Mouse (Mus musculus): ENCODE results near the gene Mesp1. TPM values are rescaled to one million over a fixed set of nuclear protein-coding genes. Genes with fewer than 3 reads are reported as not detected.

The Mesp1 gene
- not detected for polyA plus RNA-seq (2014; fragmentation: Illumina TruSeq; extraction: RNeasy Lipid Tissue Mini Kit (QIAGEN cat#74804); ENCODE audit: low read depth, low replicate concordance)

GRCm38 (mm10) chr7:79793688-79794087, at the start of gene Mesp1:
TSS of gene Mesp1 (minus strand) at chr7:79793788.

GRCm38 (mm10) chr7:79810611-79811506, 17.3 kb upstream of the Mesp1 start, which contains the start of gene Mesp2:
TSS of gene Mesp2 (plus strand) at chr7:79810727.

GRCm38 (mm10) chr7:79742659-79743536, 50.7 kb downstream of the Mesp1 start, which contains the start of the genes Pex11a and Wdr93:
TSS of gene Pex11a (minus strand) at chr7:79743131.
TSS of gene Wdr93 (plus strand) at chr7:79743163.

Other genes with a start within 250 kb of the Mesp1 start
- gene Rhcg, start 176.1 kb downstream of the Mesp1 start, polyA plus RNA-seq (2014; fragmentation: Illumina TruSeq; extraction: RNeasy Lipid Tissue Mini Kit (QIAGEN cat#74804); ENCODE audit: low read depth, low replicate concordance): not detected
- 1.7 TPM for gene Ticrr, start 133.6 kb downstream of the Mesp1 start, polyA plus RNA-seq (2014; fragmentation: Illumina TruSeq; extraction: RNeasy Lipid Tissue Mini Kit (QIAGEN cat#74804); ENCODE audit: low read depth, low replicate concordance)
- 0.16 TPM for gene Kif7, start 78.1 kb downstream of the Mesp1 start, polyA plus RNA-seq (2014; fragmentation: Illumina TruSeq; extraction: RNeasy Lipid Tissue Mini Kit (QIAGEN cat#74804); ENCODE audit: low read depth, low replicate concordance)
- 5.8 TPM for gene Plin1, start 60.9 kb downstream of the Mesp1 start, polyA plus RNA-seq (2014; fragmentation: Illumina TruSeq; extraction: RNeasy Lipid Tissue Mini Kit (QIAGEN cat#74804); ENCODE audit: low read depth, low replicate concordance)
- gene Pex11a, start 50.7 kb downstream of the Mesp1 start, polyA plus RNA-seq (2014; fragmentation: Illumina TruSeq; extraction: RNeasy Lipid Tissue Mini Kit (QIAGEN cat#74804); ENCODE audit: low read depth, low replicate concordance): 24.7 TPM
- 0.44 TPM for gene Wdr93, start 50.6 kb downstream of the Mesp1 start, polyA plus RNA-seq (2014; fragmentation: Illumina TruSeq; extraction: RNeasy Lipid Tissue Mini Kit (QIAGEN cat#74804); ENCODE audit: low read depth, low replicate concordance)
- not detected for gene Mesp2, start 16.9 kb upstream of the Mesp1 start, polyA plus RNA-seq (2014; fragmentation: Illumina TruSeq; extraction: RNeasy Lipid Tissue Mini Kit (QIAGEN cat#74804); ENCODE audit: low read depth, low replicate concordance)
- gene Anpep, start 67.3 kb upstream of the Mesp1 start, polyA plus RNA-seq (2014; fragmentation: Illumina TruSeq; extraction: RNeasy Lipid Tissue Mini Kit (QIAGEN cat#74804); ENCODE audit: low read depth, low replicate concordance): 4.8 TPM
- gene Ap3s2, start 126.9 kb upstream of the Mesp1 start, polyA plus RNA-seq (2014; fragmentation: Illumina TruSeq; extraction: RNeasy Lipid Tissue Mini Kit (QIAGEN cat#74804); ENCODE audit: low read depth, low replicate concordance): 32.1 TPM
- gene Arpin, start 141.6 kb upstream of the Mesp1 start, polyA plus RNA-seq (2014; fragmentation: Illumina TruSeq; extraction: RNeasy Lipid Tissue Mini Kit (QIAGEN cat#74804); ENCODE audit: low read depth, low replicate concordance): 19.6 TPM
- gene Zfp710, start 231.0 kb upstream of the Mesp1 start, polyA plus RNA-seq (2014; fragmentation: Illumina TruSeq; extraction: RNeasy Lipid Tissue Mini Kit (QIAGEN cat#74804); ENCODE audit: low read depth, low replicate concordance): 2.5 TPM